Mouse (Mus musculus) stomach, embryonic 15.5 days (tissue): Measurements from ENCODE around the gene Zfp36l1. TPM values are rescaled to one million over a fixed set of nuclear protein-coding genes. Genes with fewer than 3 reads are reported as not detected.

Experiments used
- ATAC-seq: fragments of 200-750 bp; cut with Nextera tagmentation; 2 replicates; pipeline ENCODE4 v1.8.0; 2017; ENCODE audit warnings: low read depth, moderate number of reproducible peaks, moderate TSS enrichment; ENCODE audit not compliant: insufficient read depth, low FRiP score
- H3K27ac ChIP-seq: fragments of 300-500 bp; sonication (generic); 2 replicates; pipeline ENCODE4 v1.5.1; 2015; ENCODE audit warnings: mild to moderate bottlenecking, inconsistent platforms
- H3K27me3 ChIP-seq: fragments of 300-500 bp; sonication (generic); replicated peaks from 2 replicates; pipeline ENCODE4 v1.6.1; 2015; ENCODE audit warnings: inconsistent platforms
- H3K36me3 ChIP-seq: fragments of 300-500 bp; sonication (generic); 2 replicates; pipeline ENCODE4 v1.6.1; 2015; ENCODE audit warnings: inconsistent platforms
- H3K4me1 ChIP-seq: fragments of 300-500 bp; sonication (generic); 2 replicates; pipeline ENCODE4 v1.6.1; 2015; ENCODE audit warnings: inconsistent platforms
- H3K4me2 ChIP-seq: fragments of 300-500 bp; sonication (generic); 2 replicates; pipeline ENCODE4 v1.6.1; 2015; ENCODE audit warnings: mild to moderate bottlenecking, inconsistent platforms
- H3K4me3 ChIP-seq: fragments of 300-500 bp; sonication (generic); replicated peaks from 2 replicates; pipeline ENCODE4 v1.5.1; 2015; ENCODE audit warnings: inconsistent platforms
- H3K9ac ChIP-seq: fragments of 300-500 bp; sonication (generic); 2 replicates; pipeline ENCODE4 v1.6.1; 2015; ENCODE audit warnings: inconsistent platforms
- H3K9me3 ChIP-seq: fragments of 300-500 bp; sonication (generic); 2 replicates; pipeline ENCODE4 v1.6.1; 2016; ENCODE audit warnings: inconsistent platforms
- WGBS: fragments of 180-500 bp; shearing (Covaris S2); methylation state at CpG from one replicate; pipeline ENCODE4 v1.1.7; 2015; 5-methylcytosine and 5-hydroxymethylcytosine counted together
- polyA plus RNA-seq: library from polyadenylated mRNA; unstranded; fragments of >200 nt; fragmentation: Nextera tagmentation; extraction: Ambion mirVana; gene quantifications from 2 replicates; pipeline ENCODE4 v1.2.1, GENCODE M21; 2015

The Zfp36l1 gene
- polyA plus RNA-seq: 142 and 146 TPM in 2 replicates

- Histone ChIP-seq H3K27ac (peak within 1 kb of the TSS; percentile 99), H3K4me2 (peak within 1 kb of the TSS; percentile 91), H3K36me3 (no peaks in the 10 kb centered on the region), H3K9me3 (no peaks in the 10 kb centered on the region), H3K27me3 (no peaks in the 10 kb centered on the region), H3K4me1 (peaks cover 9% of the 10 kb centered on the region), H3K9ac (peak within 1 kb of the TSS; percentile 94), H3K4me3 (peak within 1 kb of the TSS; percentile 83)
- peak; percentile 71 for ATAC-seq
- WGBS: under 1% methylated on average over 37 of the region's 42 CpGs
These were observed at the start of gene Zfp36l1 for GRCm38 (mm10) chr12:80112852-80113551. Gene Zfp36l1 (minus strand): TSS chr12:80113013.

- ATAC-seq: no peak
These were observed 49.6 kb upstream of the Zfp36l1 start for GRCm38 (mm10) chr12:80162448-80162847.

GRCm38 (mm10) chr12:80157675-80158074, 44.9 kb upstream of the Zfp36l1 start:
- no peak overlapping the region for H3K9ac ChIP-seq
- no peak overlapping the region for H3K4me3 ChIP-seq

More at GRCm38 (mm10) chr12:80162448-80162847, 49.6 kb upstream of the Zfp36l1 start:
- no peaks in the 10 kb centered on the region for H3K27me3 ChIP-seq
- H3K4me3 ChIP-seq: no peak overlapping the region
- no peak overlapping the region for H3K4me2 ChIP-seq
- no peak overlapping the region for H3K27ac ChIP-seq
- 76% methylated on average over 3 of the region's 3 CpGs for WGBS
- peaks cover 13% of the 10 kb centered on the region; the same call in 1 of the 2 replicates for H3K36me3 ChIP-seq
- H3K4me1 ChIP-seq: no peaks in the 10 kb centered on the region
- H3K9me3 ChIP-seq: no peaks in the 10 kb centered on the region
- H3K9ac ChIP-seq: no peak overlapping the region

DNA sequence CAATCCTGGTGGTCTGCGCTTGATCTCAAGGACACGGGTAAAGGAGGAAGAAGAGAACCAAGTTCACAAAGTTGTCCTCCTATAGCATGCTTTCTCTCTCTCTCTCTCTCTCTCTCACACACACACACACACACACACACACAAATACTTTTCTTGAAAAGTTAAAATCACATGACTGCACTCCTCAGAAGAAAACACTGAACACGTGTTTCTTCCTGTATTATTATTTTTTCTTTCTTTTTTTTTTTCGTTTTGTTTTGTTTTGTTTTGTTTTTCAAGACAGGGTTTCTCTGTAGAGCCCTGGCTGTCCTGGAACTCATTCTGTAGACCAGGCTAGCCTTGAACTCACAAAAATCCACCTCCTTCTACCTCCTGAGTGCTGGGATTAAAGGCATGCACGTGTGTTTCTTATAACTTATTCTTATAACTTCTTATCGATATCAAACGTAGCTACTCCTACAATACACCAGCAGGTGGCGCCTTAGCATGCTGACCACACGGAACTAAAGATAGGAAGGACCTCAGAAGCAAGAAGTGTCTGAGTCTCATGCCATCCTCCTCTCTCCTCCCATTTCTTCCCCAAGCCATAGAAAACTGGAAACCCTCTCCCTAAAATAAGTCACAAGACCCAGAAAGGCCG, 41.0 kb upstream of the Zfp36l1 start:
- no peak overlapping the region for H3K9ac ChIP-seq
- ATAC-seq: no peak
- no peak overlapping the region for H3K4me2 ChIP-seq
- H3K9me3 ChIP-seq: no peaks in the 10 kb centered on the region
- H3K4me1 ChIP-seq: no peaks in the 10 kb centered on the region
- no peak overlapping the region for H3K4me3 ChIP-seq
- WGBS: 37% methylated on average over 10 of the region's 10 CpGs
- no peak overlapping the region for H3K27ac ChIP-seq
- H3K27me3 ChIP-seq: no peaks in the 10 kb centered on the region
- no peaks in the 10 kb centered on the region for H3K36me3 ChIP-seq

More at GRCm38 (mm10) chr12:80157675-80158074, 44.9 kb upstream of the Zfp36l1 start:
- Histone ChIP-seq H3K9me3 (no peaks in the 10 kb centered on the region), H3K4me1 (no peaks in the 10 kb centered on the region), H3K4me2 (peak overlapping the region; percentile 23; the same call in 1 of the 2 replicates), H3K36me3 (no peaks in the 10 kb centered on the region), H3K27ac (no peak overlapping the region), H3K27me3 (no peaks in the 10 kb centered on the region)
- no peak for ATAC-seq
- WGBS: 6% methylated on average over 5 of the region's 5 CpGs

- no peak overlapping the region for H3K4me3 ChIP-seq
- H3K4me1 ChIP-seq: no peaks in the 10 kb centered on the region
- WGBS: 77% methylated on average over 6 of the region's 6 CpGs
- H3K36me3 ChIP-seq: no peaks in the 10 kb centered on the region
- H3K27me3 ChIP-seq: no peaks in the 10 kb centered on the region
- no peak overlapping the region for H3K9ac ChIP-seq
- ATAC-seq: no peak
- no peaks in the 10 kb centered on the region for H3K9me3 ChIP-seq
- H3K27ac ChIP-seq: no peak overlapping the region
- H3K4me2 ChIP-seq: no peak overlapping the region
These were observed 40.3 kb upstream of the Zfp36l1 start for GRCm38 (mm10) chr12:80153078-80153477.

DNA sequence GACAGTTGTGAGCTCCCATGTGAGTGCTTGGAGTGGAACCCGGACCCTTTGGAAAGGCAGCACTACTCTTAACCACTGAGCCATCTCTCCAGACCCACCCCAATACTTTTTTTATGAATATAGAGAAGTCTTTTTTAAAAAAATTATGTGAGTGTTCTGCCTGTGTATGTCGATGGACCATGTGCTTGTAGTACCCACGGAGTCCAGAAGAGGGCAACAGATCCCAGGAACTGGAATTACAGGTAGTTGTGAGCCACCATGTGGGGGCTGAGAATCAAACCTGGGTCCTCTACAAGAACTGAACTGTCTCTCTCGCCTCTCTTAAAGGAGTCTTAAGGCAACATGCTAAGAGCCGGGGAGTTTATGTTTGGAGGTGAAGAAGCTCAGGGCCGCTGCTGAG, 39.0 kb upstream of the Zfp36l1 start:
- Histone ChIP-seq H3K4me2 (no peak overlapping the region), H3K36me3 (no peaks in the 10 kb centered on the region), H3K9ac (no peak overlapping the region), H3K27ac (no peak overlapping the region), H3K9me3 (no peaks in the 10 kb centered on the region), H3K4me1 (peaks cover 2% of the 10 kb centered on the region), H3K27me3 (no peaks in the 10 kb centered on the region), H3K4me3 (no peak overlapping the region)
- 87% methylated on average over 6 of the region's 6 CpGs for WGBS
- ATAC-seq: no peak

DNA sequence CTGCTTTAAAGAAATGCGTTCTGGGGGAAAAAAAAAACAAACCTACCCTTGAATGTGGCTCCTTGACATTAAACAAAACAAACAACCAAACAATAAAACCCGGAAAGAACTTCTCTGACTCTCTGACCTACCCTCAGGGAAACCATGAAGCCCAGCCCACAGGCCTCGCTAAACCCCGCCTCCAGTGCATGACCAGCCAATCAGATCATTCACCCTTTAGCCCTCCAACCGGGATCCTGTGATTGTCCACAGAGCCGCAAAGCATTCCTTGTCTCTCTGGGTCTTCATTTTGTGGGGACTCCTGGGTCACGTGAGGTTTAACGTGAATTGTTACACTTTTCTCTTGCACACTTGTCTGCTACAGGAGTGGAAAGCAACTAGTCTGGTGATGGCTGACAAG, 37.8 kb upstream of the Zfp36l1 start:
- Histone ChIP-seq H3K9ac (no peak overlapping the region), H3K9me3 (no peaks in the 10 kb centered on the region), H3K36me3 (no peaks in the 10 kb centered on the region), H3K4me1 (peaks cover 5% of the 10 kb centered on the region), H3K27ac (no peak overlapping the region), H3K4me2 (no peak overlapping the region), H3K4me3 (no peak overlapping the region), H3K27me3 (no peaks in the 10 kb centered on the region)
- no peak for ATAC-seq
- WGBS: 34% methylated on average over 8 of the region's 8 CpGs

DNA sequence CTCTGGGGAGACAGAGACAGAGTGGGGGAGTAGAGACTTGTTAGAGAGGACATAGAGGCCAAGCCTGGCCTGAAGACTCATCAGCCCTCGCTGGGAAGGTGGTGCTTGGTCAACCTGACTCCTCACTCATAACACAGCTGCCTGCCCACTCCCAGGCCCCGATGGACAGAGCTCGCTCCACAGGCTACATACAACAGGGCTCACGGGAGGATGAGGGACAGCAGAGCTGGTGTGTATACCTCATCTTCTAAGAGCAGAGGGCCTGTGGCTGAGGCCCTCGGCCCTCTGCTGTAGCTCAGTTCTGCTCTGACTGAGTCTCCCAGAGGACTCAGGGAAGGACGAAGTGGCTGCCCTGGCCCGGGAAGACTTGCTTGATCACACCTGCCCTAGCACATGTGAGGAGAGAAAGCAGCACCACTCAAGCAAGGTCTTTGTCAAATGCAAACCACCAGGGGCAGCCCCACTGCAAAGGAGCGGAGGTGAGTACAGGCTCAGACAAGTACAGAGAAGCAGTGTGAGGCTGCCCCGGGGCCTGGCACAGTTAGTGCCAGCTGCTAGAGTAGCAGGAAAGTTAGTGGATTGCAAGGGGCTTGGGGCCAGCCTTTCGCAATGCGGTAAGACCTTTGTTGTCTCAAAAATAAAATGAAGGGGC, 34.9 kb upstream of the Zfp36l1 start:
- H3K4me1 ChIP-seq: peaks cover 5% of the 10 kb centered on the region
- H3K4me3 ChIP-seq: no peak overlapping the region
- no peak for ATAC-seq
- no peak overlapping the region for H3K4me2 ChIP-seq
- WGBS: 71% methylated on average over 11 of the region's 11 CpGs
- H3K9ac ChIP-seq: no peak overlapping the region
- H3K27me3 ChIP-seq: no peaks in the 10 kb centered on the region
- no peaks in the 10 kb centered on the region for H3K9me3 ChIP-seq
- no peaks in the 10 kb centered on the region for H3K36me3 ChIP-seq
- H3K27ac ChIP-seq: peak overlapping the region; percentile 41; the same call in 1 of the 2 replicates

GRCm38 (mm10) chr12:80146227-80147223, 33.7 kb upstream of the Zfp36l1 start:
- peak; percentile 67 for ATAC-seq
- Histone ChIP-seq H3K36me3 (no peaks in the 10 kb centered on the region), H3K27ac (peak overlapping the region; percentile 73), H3K4me1 (peaks cover 6% of the 10 kb centered on the region), H3K9ac (no peak overlapping the region), H3K27me3 (no peaks in the 10 kb centered on the region), H3K4me3 (no peak overlapping the region), H3K9me3 (no peaks in the 10 kb centered on the region), H3K4me2 (no peak overlapping the region)
- 28% methylated on average over 21 of the region's 21 CpGs for WGBS

DNA sequence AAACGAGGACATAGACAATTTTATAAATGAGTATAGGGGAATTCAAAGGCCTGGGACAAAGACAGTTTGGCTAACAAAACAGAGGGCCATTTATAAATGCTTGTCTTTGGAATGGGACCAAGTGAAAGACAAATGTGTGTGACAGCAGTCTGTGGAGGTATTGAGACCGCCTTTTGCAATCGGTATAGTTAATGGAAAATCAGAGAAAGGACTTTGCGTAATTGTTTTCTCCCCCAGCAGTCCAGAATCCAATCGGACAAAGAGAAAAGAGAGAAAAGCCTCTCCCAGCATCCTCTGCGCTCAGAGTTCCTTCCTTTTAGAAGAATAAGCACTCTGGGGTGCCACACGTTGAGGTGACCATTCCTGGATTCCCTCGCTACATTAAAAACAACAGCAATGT, 32.6 kb upstream of the Zfp36l1 start:
- no peak for ATAC-seq
- H3K4me2 ChIP-seq: no peak overlapping the region
- peaks cover 12% of the 10 kb centered on the region for H3K4me1 ChIP-seq
- 57% methylated on average over 8 of the region's 8 CpGs for WGBS
- H3K27me3 ChIP-seq: no peaks in the 10 kb centered on the region
- no peak overlapping the region for H3K27ac ChIP-seq
- H3K36me3 ChIP-seq: no peaks in the 10 kb centered on the region
- H3K9me3 ChIP-seq: no peaks in the 10 kb centered on the region
- H3K9ac ChIP-seq: no peak overlapping the region
- no peak overlapping the region for H3K4me3 ChIP-seq

DNA sequence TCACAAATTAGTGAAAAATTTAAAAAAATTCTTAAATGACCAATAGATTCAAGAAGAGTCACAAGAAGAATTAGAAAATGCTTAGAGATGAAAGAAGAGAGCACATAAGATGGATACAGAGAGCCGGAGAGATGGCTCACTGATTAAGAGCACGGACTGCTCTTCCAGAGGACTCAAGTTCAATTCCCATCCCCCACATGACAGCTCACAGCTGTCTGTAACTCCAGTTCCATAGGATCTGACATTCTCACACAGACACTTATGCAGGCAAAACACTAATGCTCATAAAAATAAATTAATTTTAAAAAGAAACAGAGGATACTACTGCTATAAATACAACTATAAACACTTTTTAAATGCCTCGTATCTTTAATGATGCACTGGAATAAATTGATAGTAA, 32.0 kb upstream of the Zfp36l1 start:
- 47% methylated on average over 3 of the region's 3 CpGs for WGBS
- no peaks in the 10 kb centered on the region for H3K36me3 ChIP-seq
- H3K4me1 ChIP-seq: peaks cover 12% of the 10 kb centered on the region
- no peaks in the 10 kb centered on the region for H3K9me3 ChIP-seq
- H3K27ac ChIP-seq: no peak overlapping the region
- no peak for ATAC-seq
- no peak overlapping the region for H3K4me2 ChIP-seq
- no peak overlapping the region for H3K4me3 ChIP-seq
- H3K9ac ChIP-seq: no peak overlapping the region
- no peaks in the 10 kb centered on the region for H3K27me3 ChIP-seq
